In the genomic region with DNA sequence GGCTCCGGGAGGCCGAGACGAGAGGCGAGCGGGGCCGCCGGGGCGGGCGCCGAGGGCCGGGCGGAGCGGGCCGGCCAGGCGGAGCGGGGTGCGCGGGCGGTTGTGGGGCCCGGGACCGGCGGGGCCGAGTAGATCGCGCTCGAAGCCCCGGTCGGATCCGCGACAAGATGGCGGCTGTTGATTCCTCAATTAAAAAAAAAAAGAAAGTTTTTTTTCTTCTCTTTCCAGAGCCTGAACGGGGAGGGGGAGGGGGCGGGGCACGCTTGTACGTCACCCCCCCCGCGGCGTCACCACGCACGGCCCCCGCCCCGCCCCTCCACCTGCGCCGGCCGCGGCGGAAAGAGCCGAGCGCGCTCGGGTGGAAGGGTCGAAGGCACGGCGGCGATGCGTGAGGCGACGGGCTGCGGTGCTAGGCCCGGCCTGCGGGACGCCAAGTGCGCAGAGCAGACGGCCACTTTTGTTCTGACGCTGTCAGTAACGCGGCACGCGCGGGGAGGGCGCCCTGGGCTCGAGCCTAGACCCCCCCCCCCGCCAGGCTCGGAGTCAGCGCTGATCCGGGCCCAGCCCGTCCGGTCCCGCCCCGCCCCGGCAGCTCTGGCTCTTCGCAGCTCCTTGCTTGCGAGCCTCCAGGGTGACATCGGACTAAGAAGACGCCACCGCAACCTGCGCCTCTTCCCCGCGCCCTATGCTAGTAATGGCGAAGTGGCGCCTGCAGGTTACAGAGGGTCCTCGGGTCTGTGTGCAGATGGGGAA, we compare ENCODE assay signal across 7 mouse cellular contexts. TPM values are rescaled to one million over a fixed set of nuclear protein-coding genes. Genes with fewer than 3 reads are reported as not detected.
DNase-seq lines count a peak whose midpoint lies in the region; ATAC-seq lines count a peak whose summit lies in the region.

Gene Crebbp (minus strand): TSS at position 199 of the 753 bp plus-strand sequence.

- peak within 1 kb of the TSS; percentile 99 for H3K27ac ChIP-seq in intestine, embryonic 16.5 days (ENCODE audit: low read length)
- peak within 1 kb of the TSS; percentile 93 for H3K27ac ChIP-seq in midbrain, embryonic 11.5 days (ENCODE audit: low read depth, low read length)

- H3K9me3 ChIP-seq in intestine, embryonic 16.5 days (ENCODE audit: control insufficient read depth, low read length), result no peaks in the 10 kb centered on the region
- no peaks in the 10 kb centered on the region for H3K9me3 ChIP-seq in midbrain, embryonic 11.5 days (ENCODE audit: control insufficient read depth, low read length)

- peak within 1 kb of the TSS; percentile 93 for H3K4me2 ChIP-seq in intestine, embryonic 16.5 days (ENCODE audit: low read depth, low read length)
- H3K4me2 ChIP-seq in midbrain, embryonic 11.5 days, result peak within 1 kb of the TSS; percentile 82

- ATAC-seq in intestine, embryonic 16.5 days, result peak; percentile 92
- ATAC-seq in midbrain, embryonic 11.5 days (ENCODE audit: low FRiP score), result peak; percentile 93

- H3K4me1 ChIP-seq in intestine, embryonic 16.5 days (ENCODE audit: control insufficient read depth, insufficient read depth, low read length), result peaks cover 16% of the 10 kb centered on the region
- peaks cover 12% of the 10 kb centered on the region for H3K4me1 ChIP-seq in midbrain, embryonic 11.5 days (ENCODE audit: control insufficient read depth, insufficient read depth, low read length)

- no peaks in the 10 kb centered on the region for H3K36me3 ChIP-seq in intestine, embryonic 16.5 days (ENCODE audit: control insufficient read depth, insufficient read depth, low read length)
- H3K36me3 ChIP-seq in midbrain, embryonic 11.5 days (ENCODE audit: control insufficient read depth, insufficient read depth, low read length), result no peaks in the 10 kb centered on the region

- no peaks in the 10 kb centered on the region for H3K27me3 ChIP-seq in intestine, embryonic 16.5 days (replicated peaks; ENCODE audit: control insufficient read depth, insufficient read depth, low read length)
- H3K27me3 ChIP-seq in midbrain, embryonic 11.5 days (ENCODE audit: control insufficient read depth, insufficient read depth, low read length), result peaks cover 5% of the 10 kb centered on the region; the same call in 1 of the 2 replicates

- intact Hi-C loops in gastrocnemius, postnatal 36 days (cut with DNase I), result loop anchor here (5.0 kb wide), 3 partner anchors 77 to 137 kb away; partner anchors contain the start of gene Trap1
- intact Hi-C loops in left cerebral cortex, postnatal 36 days (cut with DNase I), result loop anchor here (2.0 to 5.0 kb wide), 2 partner anchors 68 to 135 kb away; no protein-coding TSS in a partner anchor

- under 1% methylated on average over 76 of the region's 92 CpGs for WGBS in intestine, embryonic 16.5 days
- under 1% methylated on average over 55 of the region's 92 CpGs for WGBS in midbrain, embryonic 11.5 days

- H3K9ac ChIP-seq in intestine, embryonic 16.5 days (ENCODE audit: low read depth, low read length), result peak within 1 kb of the TSS; percentile 96
- peak within 1 kb of the TSS; percentile 97 for H3K9ac ChIP-seq in midbrain, embryonic 11.5 days (ENCODE audit: low read length)

- H3K4me3 ChIP-seq in intestine, embryonic 16.5 days (ENCODE audit: low read length), result peak within 1 kb of the TSS; percentile 73
- peak within 1 kb of the TSS; percentile 81 for H3K4me3 ChIP-seq in midbrain, embryonic 11.5 days (ENCODE audit: low read depth, low read length)

- DNase-seq in adrenal gland, adult 18-20 months (ENCODE audit: low spot score in 2 of 2), result peak; percentile 93
- peak; percentile 96 for DNase-seq in embryo, embryonic 11 days
- peak; percentile 88 to 89 for DNase-seq in gastrocnemius, postnatal 36 days
- peak; percentile 91 to 93 for DNase-seq in left cerebral cortex, postnatal 36 days (ENCODE audit: low spot score in 2 of 2)
- peak; percentile 100 for DNase-seq in midbrain, embryonic 11.5 days (ENCODE audit: low spot score, missing footprints)
- DNase-seq in skeletal muscle tissue, adult 2 months (ENCODE audit: low read depth, low spot score), result peak; percentile 86

RNA-seq across cellular contexts. Expression of gene Crebbp, which starts in this region (rescaled TPM):
- total RNA-seq in adrenal gland, adult 18-20 months (2021), result 10 to 100 TPM; 55.0 to 56.0 TPM
- total RNA-seq in gastrocnemius, postnatal 36 days (2021), result 10 to 100 TPM; 30.4 to 35.4 TPM
- 18.4 and 19.3 TPM in 2 replicates for polyA plus RNA-seq in intestine, embryonic 16.5 days (2015; fragmentation: Nextera tagmentation; extraction: Ambion mirVana)
- 10 to 100 TPM; 76.3 to 97.8 TPM for total RNA-seq in left cerebral cortex, postnatal 36 days (2021)
- 30.8 and 32.7 TPM in 2 replicates for polyA plus RNA-seq in midbrain, embryonic 11.5 days (2014; fragmentation: Nextera tagmentation; extraction: Ambion mirVana)

Comparison
In these comparisons a context has a peak if more than half of its experiments do, and no peak if none do; other contexts are left out.
1. Peak in every context shown above with its lines: DNase-seq, ATAC-seq, H3K4me3 ChIP-seq and H3K27ac ChIP-seq.